Mouse (Mus musculus) cerebellum, adult 2 months (tissue): Measurements from ENCODE around the gene Anxa2. TPM values are rescaled to one million over a fixed set of nuclear protein-coding genes. Genes with fewer than 3 reads are reported as not detected.

Source experiments
- DNase-seq, 2 experiments: peaks; one replicate each; pipeline ENCODE4 v3.0.0; 2021
- H3K27ac ChIP-seq: fragments of 200-500 bp; 2 replicates; pipeline ENCODE4 v1.5.1; 2012; ENCODE audit warnings: low read length, control low read depth, inconsistent platforms; ENCODE audit not compliant: insufficient read depth
- H3K27me3 ChIP-seq: fragments of 200-500 bp; 2 replicates; pipeline ENCODE4 v1.6.1; 2012; ENCODE audit warnings: inconsistent platforms, mild to moderate bottlenecking, low read length, moderate library complexity; ENCODE audit not compliant: control insufficient read depth, insufficient read depth
- H3K4me1 ChIP-seq: fragments of 200-500 bp; 2 replicates; pipeline ENCODE4 v1.6.1; 2011; ENCODE audit warnings: low read length; ENCODE audit not compliant: control insufficient read depth, insufficient read depth
- H3K4me3 ChIP-seq: fragments of 200-500 bp; replicated peaks from 2 replicates; pipeline ENCODE3; 2011; ENCODE audit warnings: mild to moderate bottlenecking, low read depth, low read length, control low read depth; ENCODE audit not compliant: insufficient read depth
- CTCF ChIP-seq: fragments of 200-500 bp; IDR thresholded peaks from 2 replicates; pipeline ENCODE4 v1.5.1; 2011; ENCODE audit warnings: low read depth, mild to moderate bottlenecking, control low read depth, low read length, moderate library complexity, borderline replicate concordance; ENCODE audit not compliant: insufficient read depth
- POLR2A ChIP-seq: fragments of 200-500 bp; IDR thresholded peaks from 2 replicates; pipeline ENCODE4 v1.6.1; 2011; ENCODE audit warnings: low read length, control low read depth, borderline replicate concordance; ENCODE audit not compliant: insufficient read depth
- WGBS: fragments of 180-500 bp; shearing (Covaris S2); methylation state at CpG from one replicate; pipeline ENCODE4 v1.1.7; 2018; 5-methylcytosine and 5-hydroxymethylcytosine counted together
- polyA plus RNA-seq: library from polyadenylated mRNA; depleted of rRNA; stranded (reverse); fragments of >200 nt; gene quantifications from 2 replicates; pipeline ENCODE4 v1.2.3, GENCODE M21; 2012

Gene Anxa2
- polyA plus RNA-seq, 1 experiment, result 27.8 TPM

DNA sequence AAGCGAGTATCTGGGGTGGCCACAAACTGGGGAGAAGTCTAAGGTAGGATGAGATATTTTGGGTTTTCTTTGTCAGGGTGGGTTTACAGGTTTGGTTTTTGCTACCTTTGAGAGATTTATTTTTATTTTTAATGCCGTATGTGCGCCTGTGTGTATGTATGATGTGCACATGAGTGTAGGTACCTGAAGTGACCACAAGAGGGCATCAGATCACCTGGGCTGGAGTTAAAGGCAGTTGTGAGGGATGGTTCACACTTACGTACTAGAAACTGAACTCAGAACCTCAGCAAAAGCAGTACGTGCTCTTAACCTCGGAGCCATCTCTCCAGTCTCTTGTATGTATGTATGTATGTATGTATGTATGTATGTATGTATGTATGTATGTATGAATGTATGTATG is 39.4 kb downstream of the Anxa2 start:
- no peaks in the 10 kb centered on the region for H3K27me3 ChIP-seq
- DNase-seq, result no peak
- no peaks in the 10 kb centered on the region for H3K4me1 ChIP-seq
- no peak overlapping the region for H3K4me3 ChIP-seq
- 98% methylated on average over 6 of the region's 6 CpGs for WGBS
- H3K27ac ChIP-seq, result no peak overlapping the region
- TF ChIP-seq POLR2A (no peak), CTCF (no peak)

DNA sequence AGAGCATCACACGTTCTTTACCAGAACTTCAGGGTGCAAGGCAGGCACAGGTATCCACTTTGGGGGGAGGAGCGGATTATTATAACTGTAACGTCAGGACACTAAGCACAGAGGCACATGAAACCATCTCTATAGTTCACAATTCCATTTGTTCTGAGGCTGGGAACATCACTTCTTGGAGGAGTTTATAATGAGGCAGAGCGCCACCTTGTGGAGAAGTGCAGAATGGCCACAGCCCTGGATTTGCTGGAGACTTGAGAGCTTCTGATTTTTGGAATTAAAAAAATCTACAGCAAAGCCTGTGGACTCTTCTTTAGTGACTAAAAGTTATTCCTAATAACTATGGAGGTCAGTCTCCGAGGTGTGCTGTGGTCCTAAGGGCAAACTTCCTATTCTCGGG is 49.1 kb downstream of the Anxa2 start:
- 33% methylated on average over 6 of the region's 6 CpGs for WGBS
- Histone ChIP-seq H3K4me3 (no peak overlapping the region), H3K27ac (no peak overlapping the region), H3K4me1 (no peaks in the 10 kb centered on the region), H3K27me3 (no peaks in the 10 kb centered on the region)
- peak; percentile 22 to 54 for DNase-seq
- TF ChIP-seq CTCF (peak; percentile 61; the same call in 1 of the 2 replicates), POLR2A (no peak)

DNA sequence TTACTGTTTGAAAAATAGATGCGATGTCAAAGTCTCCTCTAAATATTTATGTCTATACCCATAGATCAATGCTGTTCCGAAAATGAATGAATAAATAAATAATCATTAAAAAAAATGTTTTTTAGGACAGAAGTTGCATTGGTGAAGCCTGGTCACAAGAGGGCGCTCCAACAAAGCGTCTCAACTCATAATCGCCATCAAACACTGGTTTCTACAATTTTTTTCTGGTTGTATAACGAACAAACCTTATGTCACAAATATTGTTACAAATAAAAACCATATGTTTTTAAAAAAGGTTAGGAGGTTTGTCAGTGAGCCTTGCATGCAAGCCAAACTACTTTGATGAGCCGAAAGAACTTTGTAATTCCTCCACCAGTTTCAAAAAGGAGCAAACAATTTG is 52.2 kb downstream of the Anxa2 start:
- 13% methylated on average over 7 of the region's 7 CpGs for WGBS
- Histone ChIP-seq H3K4me1 (no peaks in the 10 kb centered on the region), H3K27ac (no peak overlapping the region), H3K4me3 (no peak overlapping the region), H3K27me3 (no peaks in the 10 kb centered on the region)
- TF ChIP-seq CTCF (peak; percentile 58; the same call in 1 of the 2 replicates), POLR2A (no peak)
- DNase-seq, result peak in 1 of 2 experiments; percentile 8

DNA sequence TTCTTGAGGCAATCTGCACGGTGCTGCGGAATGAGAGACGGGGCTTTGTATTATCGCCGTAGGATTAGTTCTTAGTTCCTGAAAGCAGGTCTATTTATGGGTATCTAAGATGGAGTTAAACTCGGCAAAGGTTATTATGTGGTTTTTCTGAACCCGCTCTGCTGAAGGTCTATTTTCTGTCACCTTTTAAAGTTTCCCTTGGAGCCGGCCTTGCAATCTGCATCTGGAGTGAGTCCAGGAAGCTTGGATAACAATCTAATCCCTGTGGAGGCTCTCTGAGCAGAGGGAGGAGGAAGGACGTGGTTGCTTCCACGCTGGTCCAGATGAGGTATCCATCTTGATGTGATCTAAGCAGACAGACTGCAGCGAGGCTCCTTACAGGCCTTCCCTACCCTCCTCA is 53.8 kb downstream of the Anxa2 start:
- Histone ChIP-seq H3K27ac (no peak overlapping the region), H3K4me3 (no peak overlapping the region), H3K4me1 (no peaks in the 10 kb centered on the region), H3K27me3 (no peaks in the 10 kb centered on the region)
- 28% methylated on average over 11 of the region's 11 CpGs for WGBS
- no peak for DNase-seq
- TF ChIP-seq CTCF (no peak), POLR2A (no peak)

DNA sequence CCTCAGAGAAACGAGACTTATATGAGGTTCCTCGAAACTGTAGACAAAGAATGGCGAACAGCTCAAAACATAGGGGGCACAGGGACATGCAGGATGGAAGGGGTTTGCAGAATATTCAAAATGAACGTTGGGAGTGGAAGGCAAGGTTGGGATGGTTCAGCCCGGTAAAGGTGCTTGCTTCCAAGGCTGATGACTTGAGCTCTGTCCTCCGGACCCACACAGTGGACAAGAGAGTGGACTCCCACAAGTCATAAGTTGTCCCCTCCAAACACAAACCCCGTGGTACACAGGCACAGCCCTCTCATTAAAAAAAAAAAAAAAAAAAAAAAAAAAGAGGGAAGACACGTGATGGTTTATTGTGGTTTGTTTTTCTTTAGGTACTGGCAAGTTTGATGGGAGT is 54.6 kb downstream of the Anxa2 start:
- Histone ChIP-seq H3K4me1 (no peaks in the 10 kb centered on the region), H3K4me3 (no peak overlapping the region), H3K27ac (no peak overlapping the region), H3K27me3 (no peaks in the 10 kb centered on the region)
- TF ChIP-seq CTCF, result no peak
- no peak for TF ChIP-seq POLR2A
- 81% methylated on average over 8 of the region's 8 CpGs for WGBS
- DNase-seq, result no peak

DNA sequence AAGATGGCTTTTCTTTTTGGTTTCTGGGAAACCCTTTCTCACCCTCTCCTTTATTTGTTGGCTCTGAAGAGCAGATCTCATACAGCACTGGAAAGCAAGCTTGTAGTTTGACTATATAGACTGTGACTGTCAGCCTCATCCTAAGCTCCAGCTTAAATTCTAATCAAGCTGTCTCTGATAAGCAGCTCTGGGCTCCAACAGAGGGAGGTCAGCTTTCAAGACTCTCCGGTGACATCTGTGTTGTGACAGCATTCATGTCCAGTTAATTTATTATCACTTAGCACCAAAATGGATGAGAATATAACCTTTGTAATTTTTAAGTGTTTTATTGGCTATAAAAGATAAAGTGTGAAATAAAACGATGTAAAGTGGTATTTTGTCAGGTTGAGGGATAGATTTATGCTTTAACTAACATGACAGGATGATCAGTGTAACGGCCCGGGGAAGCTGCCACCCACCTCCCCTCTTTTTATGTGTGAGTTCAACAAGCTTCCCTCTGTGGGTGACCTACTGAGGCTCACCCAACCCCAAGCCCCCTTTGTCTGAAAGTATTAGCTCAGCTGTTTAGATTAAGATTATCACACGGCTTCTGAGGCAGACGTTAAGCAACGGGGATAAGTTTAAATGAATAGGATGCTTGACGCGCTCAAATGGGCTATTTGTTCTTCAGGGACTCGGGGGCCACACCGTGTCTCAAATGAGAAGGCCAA is 58.6 kb downstream of the Anxa2 start:
- TF ChIP-seq CTCF (no peak), POLR2A (no peak)
- Histone ChIP-seq H3K4me3 (no peak overlapping the region), H3K4me1 (no peaks in the 10 kb centered on the region), H3K27ac (no peak overlapping the region), H3K27me3 (no peaks in the 10 kb centered on the region)
- 42% methylated on average over 11 of the region's 11 CpGs for WGBS
- DNase-seq, result no peak

DNA sequence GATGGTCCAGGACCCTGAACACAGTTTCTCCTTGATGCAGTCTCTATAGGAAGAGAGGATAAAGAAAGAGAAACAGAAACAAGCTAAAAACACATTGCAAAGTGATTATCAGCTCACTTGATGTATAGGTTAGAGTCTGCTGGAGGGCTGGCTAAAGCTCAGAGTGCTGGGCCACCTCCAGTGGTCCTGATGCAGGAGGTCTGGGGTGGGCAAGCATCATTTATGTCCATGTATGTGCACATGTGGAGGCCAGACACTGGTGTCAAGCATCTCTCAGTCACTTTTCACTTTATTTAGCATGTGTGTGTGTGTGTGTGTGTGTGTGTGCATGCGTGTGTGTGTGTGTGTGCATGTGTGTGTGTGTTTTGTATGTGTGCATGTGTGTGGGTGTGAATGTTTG is 59.3 kb downstream of the Anxa2 start:
- Histone ChIP-seq H3K4me1 (no peaks in the 10 kb centered on the region), H3K27ac (no peak overlapping the region), H3K4me3 (no peak overlapping the region), H3K27me3 (no peaks in the 10 kb centered on the region)
- no peak for TF ChIP-seq CTCF
- TF ChIP-seq POLR2A, result no peak
- no peak for DNase-seq
- WGBS, result 84% methylated on average over 1 of the region's 1 CpGs

DNA sequence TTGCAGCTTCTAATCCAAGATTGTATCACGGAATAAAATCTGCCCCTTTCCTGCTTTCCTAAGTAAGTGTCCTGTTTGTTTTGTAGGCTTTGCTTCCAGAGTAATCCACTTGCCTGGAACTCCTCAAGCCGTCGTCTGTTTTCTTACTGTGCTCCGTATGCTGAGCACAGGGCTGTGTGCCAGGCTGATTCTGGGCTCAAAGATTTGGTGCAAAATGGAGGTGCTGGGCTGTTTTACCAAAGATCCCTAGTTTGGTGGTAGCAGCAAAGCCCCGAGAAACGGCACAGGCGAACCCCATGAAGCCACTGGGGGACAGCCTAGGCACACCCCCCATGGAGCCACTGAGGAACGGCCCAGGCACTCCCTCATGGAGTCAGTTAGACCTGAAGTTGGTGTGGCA is 60.8 kb downstream of the Anxa2 start:
- Histone ChIP-seq H3K27me3 (no peaks in the 10 kb centered on the region), H3K27ac (no peak overlapping the region), H3K4me3 (no peak overlapping the region), H3K4me1 (no peaks in the 10 kb centered on the region)
- no peak for DNase-seq
- 19% methylated on average over 8 of the region's 8 CpGs for WGBS
- no peak for TF ChIP-seq POLR2A
- TF ChIP-seq CTCF, result no peak
